Mouse (Mus musculus) lung, postnatal 0 days (tissue): ENCODE data around the gene Iqgap2.

Experiments
- CTCF ChIP-seq: IDR thresholded peaks from 2 replicates; pipeline ENCODE4 v1.5.1; 2016; ENCODE audit warnings: antibody characterized with exemption, mild to moderate bottlenecking
- EP300 ChIP-seq: IDR thresholded peaks from 2 replicates; pipeline ENCODE4 v1.6.1; 2016; ENCODE audit warnings: antibody characterized with exemption, mild to moderate bottlenecking, control low read depth

GRCm38 (mm10) chr13:95703376-95703775 is 188.3 kb downstream of the Iqgap2 start:
- TF ChIP-seq CTCF (no peak), EP300 (no peak)
